Mouse (Mus musculus) natural killer cell, adult 2 months (primary cell): ENCODE data around the gene Rtn4r.

ENCODE experiments used
- DNase-seq, 2 experiments: peaks; one replicate each; pipeline ENCODE4 v3.0.0; 2022; ENCODE audit warnings: low spot score in 2 of 2

The Rtn4r gene

GRCm38 (mm10) chr16:18124626-18125025 lies 2.8 kb upstream of the Rtn4r start:
- DNase-seq, result no peak

GRCm38 (mm10) chr16:18125131-18125530 lies 2.3 kb upstream of the Rtn4r start:
- DNase-seq, result no peak

GRCm38 (mm10) chr16:18126211-18126610 lies 1.2 kb upstream of the Rtn4r start:
- DNase-seq, result no peak

GRCm38 (mm10) chr16:18127871-18128563 lies 575 bp downstream of the Rtn4r start:
- no peak for DNase-seq

GRCm38 (mm10) chr16:18128564-18128935 lies 1.1 kb downstream of the Rtn4r start:
- DNase-seq, result no peak

GRCm38 (mm10) chr16:18129413-18129812 lies 2.0 kb downstream of the Rtn4r start:
- DNase-seq, result no peak

- DNase-seq, result no peak
Observed at GRCm38 (mm10) chr16:18130288-18130687, 2.8 kb downstream of the Rtn4r start.

- DNase-seq, result no peak
Observed at GRCm38 (mm10) chr16:18130705-18131104, 3.3 kb downstream of the Rtn4r start.

- no peak for DNase-seq
Observed at GRCm38 (mm10) chr16:18131245-18131939, 4.0 kb downstream of the Rtn4r start.

GRCm38 (mm10) chr16:18132026-18132425 lies 4.6 kb downstream of the Rtn4r start:
- DNase-seq, result no peak

- DNase-seq, result no peak
Observed at GRCm38 (mm10) chr16:18132575-18132974, 5.1 kb downstream of the Rtn4r start.

- no peak for DNase-seq
Observed at GRCm38 (mm10) chr16:18133133-18133920, 5.9 kb downstream of the Rtn4r start.

- DNase-seq, result no peak
Observed at GRCm38 (mm10) chr16:18135196-18135595, 7.8 kb downstream of the Rtn4r start.

- no peak for DNase-seq
Observed at GRCm38 (mm10) chr16:18136015-18136414, 8.6 kb downstream of the Rtn4r start.

GRCm38 (mm10) chr16:18144201-18144600 lies 16.8 kb downstream of the Rtn4r start:
- DNase-seq, result no peak

GRCm38 (mm10) chr16:18145341-18145867 lies 18.0 kb downstream of the Rtn4r start:
- no peak for DNase-seq

GRCm38 (mm10) chr16:18148208-18148876 lies 20.9 kb downstream of the Rtn4r start:
- no peak for DNase-seq

GRCm38 (mm10) chr16:18149205-18149604 lies 21.8 kb downstream of the Rtn4r start:
- no peak for DNase-seq

- DNase-seq, result no peak
Observed at GRCm38 (mm10) chr16:18152189-18152588, 24.7 kb downstream of the Rtn4r start.

GRCm38 (mm10) chr16:18152769-18153445 lies 25.5 kb downstream of the Rtn4r start:
- DNase-seq, result no peak

- no peak for DNase-seq
Observed at GRCm38 (mm10) chr16:18154521-18155171, 27.2 kb downstream of the Rtn4r start.
